Mouse (Mus musculus): Measurements from ENCODE around the gene Synpr. TPM values are rescaled to one million over a fixed set of nuclear protein-coding genes. Genes with fewer than 3 reads are reported as not detected.

The Synpr gene
- polyA plus RNA-seq, 1 experiment from 2014 or later = 5.1 TPM

GRCm38 (mm10) chr14:13267181-13267580 is 17.4 kb upstream of the Synpr start:
- no peak overlapping the region for H3K27ac ChIP-seq (replicated peaks; ENCODE audit: low read depth, low read length)
- DNase-seq (ENCODE audit: low spot score) = no peak
- H3K9ac ChIP-seq (replicated peaks; ENCODE audit: low read length) = no peak overlapping the region
- no peaks in the 10 kb centered on the region for H3K9me3 ChIP-seq (replicated peaks; ENCODE audit: control insufficient read depth, low read length)
- no peak overlapping the region for H3K4me3 ChIP-seq (ENCODE audit: low read depth, low read length)
- no peaks in the 10 kb centered on the region for H3K36me3 ChIP-seq (replicated peaks; ENCODE audit: control insufficient read depth, insufficient read depth, low read depth, low read length)
- no peaks in the 10 kb centered on the region for H3K27me3 ChIP-seq (ENCODE audit: control insufficient read depth, insufficient read depth, low read length)
- 86% methylated on average over 4 of the region's 4 CpGs for WGBS
- no peak overlapping the region for H3K4me2 ChIP-seq (ENCODE audit: low read depth, low read length)
- no peak for ATAC-seq (replicated peaks; ENCODE audit: insufficient number of reproducible peaks, low FRiP score, low TSS enrichment, low read depth)
- H3K4me1 ChIP-seq (ENCODE audit: control insufficient read depth, insufficient read depth, low read length) = no peaks in the 10 kb centered on the region

GRCm38 (mm10) chr14:13283211-13283610 is 1.4 kb upstream of the Synpr start:
- Histone ChIP-seq H3K36me3 (replicated peaks; ENCODE audit: control insufficient read depth, insufficient read depth, low read depth, low read length) (no peaks in the 10 kb centered on the region), H3K9ac (replicated peaks; ENCODE audit: low read length) (no peak overlapping the region), H3K27ac (replicated peaks; ENCODE audit: low read depth, low read length) (no peak overlapping the region), H3K27me3 (ENCODE audit: control insufficient read depth, insufficient read depth, low read length) (no peaks in the 10 kb centered on the region), H3K4me2 (ENCODE audit: low read depth, low read length) (no peak overlapping the region), H3K9me3 (replicated peaks; ENCODE audit: control insufficient read depth, low read length) (no peaks in the 10 kb centered on the region), H3K4me1 (ENCODE audit: control insufficient read depth, insufficient read depth, low read length) (no peaks in the 10 kb centered on the region; the same call in 1 of the 2 replicates), H3K4me3 (ENCODE audit: low read depth, low read length) (no peak overlapping the region)
- ATAC-seq (replicated peaks; ENCODE audit: insufficient number of reproducible peaks, low FRiP score, low TSS enrichment, low read depth) = no peak
- DNase-seq (ENCODE audit: low spot score) = no peak
- WGBS = 79% methylated on average over 4 of the region's 4 CpGs

GRCm38 (mm10) chr14:13284845-13285198 is 242 bp downstream of the Synpr start:
- Histone ChIP-seq H3K4me3 (ENCODE audit: low read depth, low read length) (peak overlapping the region; percentile 34), H3K27me3 (ENCODE audit: control insufficient read depth, insufficient read depth, low read length) (no peaks in the 10 kb centered on the region), H3K9ac (replicated peaks; ENCODE audit: low read length) (peak overlapping the region; percentile 37), H3K9me3 (replicated peaks; ENCODE audit: control insufficient read depth, low read length) (no peaks in the 10 kb centered on the region), H3K4me2 (ENCODE audit: low read depth, low read length) (peak overlapping the region; percentile 61), H3K36me3 (replicated peaks; ENCODE audit: control insufficient read depth, insufficient read depth, low read depth, low read length) (no peaks in the 10 kb centered on the region), H3K4me1 (ENCODE audit: control insufficient read depth, insufficient read depth, low read length) (no peaks in the 10 kb centered on the region; the same call in 1 of the 2 replicates), H3K27ac (replicated peaks; ENCODE audit: low read depth, low read length) (no peak overlapping the region)
- 12% methylated on average over 13 of the region's 13 CpGs for WGBS
- DNase-seq (ENCODE audit: low spot score) = no peak
- no peak for ATAC-seq (replicated peaks; ENCODE audit: insufficient number of reproducible peaks, low FRiP score, low TSS enrichment, low read depth)

- ATAC-seq (replicated peaks; ENCODE audit: insufficient number of reproducible peaks, low FRiP score, low TSS enrichment, low read depth) (no peak), DNase-seq (ENCODE audit: low spot score) (no peak)
- Histone ChIP-seq H3K36me3 (replicated peaks; ENCODE audit: control insufficient read depth, insufficient read depth, low read depth, low read length) (no peaks in the 10 kb centered on the region), H3K4me1 (ENCODE audit: control insufficient read depth, insufficient read depth, low read length) (no peaks in the 10 kb centered on the region; the same call in 1 of the 2 replicates), H3K9me3 (replicated peaks; ENCODE audit: control insufficient read depth, low read length) (no peaks in the 10 kb centered on the region), H3K4me2 (ENCODE audit: low read depth, low read length) (no peak overlapping the region), H3K9ac (replicated peaks; ENCODE audit: low read length) (no peak overlapping the region), H3K27ac (replicated peaks; ENCODE audit: low read depth, low read length) (no peak overlapping the region), H3K27me3 (ENCODE audit: control insufficient read depth, insufficient read depth, low read length) (no peaks in the 10 kb centered on the region), H3K4me3 (ENCODE audit: low read depth, low read length) (no peak overlapping the region)
- 75% methylated on average over 10 of the region's 10 CpGs for WGBS
Observed at GRCm38 (mm10) chr14:13285341-13286130, 956 bp downstream of the Synpr start.

- no peak overlapping the region for H3K4me2 ChIP-seq (ENCODE audit: low read depth, low read length)
- no peaks in the 10 kb centered on the region for H3K4me1 ChIP-seq (ENCODE audit: control insufficient read depth, insufficient read depth, low read length)
- H3K4me3 ChIP-seq (ENCODE audit: low read depth, low read length) = no peak overlapping the region
- DNase-seq (ENCODE audit: low spot score) = no peak
- no peaks in the 10 kb centered on the region for H3K36me3 ChIP-seq (replicated peaks; ENCODE audit: control insufficient read depth, insufficient read depth, low read depth, low read length)
- H3K9me3 ChIP-seq (replicated peaks; ENCODE audit: control insufficient read depth, low read length) = no peaks in the 10 kb centered on the region
- WGBS = 77% methylated on average over 3 of the region's 3 CpGs
- H3K27me3 ChIP-seq (ENCODE audit: control insufficient read depth, insufficient read depth, low read length) = no peaks in the 10 kb centered on the region
- no peak for ATAC-seq (replicated peaks; ENCODE audit: insufficient number of reproducible peaks, low FRiP score, low TSS enrichment, low read depth)
- H3K27ac ChIP-seq (replicated peaks; ENCODE audit: low read depth, low read length) = no peak overlapping the region
- no peak overlapping the region for H3K9ac ChIP-seq (replicated peaks; ENCODE audit: low read length)
Observed at GRCm38 (mm10) chr14:13294200-13294599, 9.6 kb downstream of the Synpr start.

- Histone ChIP-seq H3K36me3 (replicated peaks; ENCODE audit: control insufficient read depth, insufficient read depth, low read depth, low read length) (no peaks in the 10 kb centered on the region), H3K4me1 (ENCODE audit: control insufficient read depth, insufficient read depth, low read length) (no peaks in the 10 kb centered on the region), H3K9me3 (replicated peaks; ENCODE audit: control insufficient read depth, low read length) (no peaks in the 10 kb centered on the region), H3K4me2 (ENCODE audit: low read depth, low read length) (no peak overlapping the region), H3K9ac (replicated peaks; ENCODE audit: low read length) (no peak overlapping the region), H3K27me3 (ENCODE audit: control insufficient read depth, insufficient read depth, low read length) (no peaks in the 10 kb centered on the region), H3K27ac (replicated peaks; ENCODE audit: low read depth, low read length) (no peak overlapping the region), H3K4me3 (ENCODE audit: low read depth, low read length) (no peak overlapping the region)
- no peak for ATAC-seq (replicated peaks; ENCODE audit: insufficient number of reproducible peaks, low FRiP score, low TSS enrichment, low read depth)
- 71% methylated on average over 1 of the region's 1 CpGs for WGBS
- DNase-seq (ENCODE audit: low spot score) = no peak
Observed at GRCm38 (mm10) chr14:13314323-13314722, 29.7 kb downstream of the Synpr start.

- no peak for ATAC-seq (replicated peaks; ENCODE audit: insufficient number of reproducible peaks, low FRiP score, low TSS enrichment, low read depth)
- DNase-seq (ENCODE audit: low spot score) = no peak
- WGBS = 93% methylated on average over 2 of the region's 2 CpGs
- H3K36me3 ChIP-seq (replicated peaks; ENCODE audit: control insufficient read depth, insufficient read depth, low read depth, low read length) = no peaks in the 10 kb centered on the region
- no peak overlapping the region for H3K9ac ChIP-seq (replicated peaks; ENCODE audit: low read length)
- no peak overlapping the region for H3K4me3 ChIP-seq (ENCODE audit: low read depth, low read length)
- H3K9me3 ChIP-seq (replicated peaks; ENCODE audit: control insufficient read depth, low read length) = no peaks in the 10 kb centered on the region
- H3K4me1 ChIP-seq (ENCODE audit: control insufficient read depth, insufficient read depth, low read length) = no peaks in the 10 kb centered on the region
- H3K4me2 ChIP-seq (ENCODE audit: low read depth, low read length) = no peak overlapping the region
- H3K27ac ChIP-seq (replicated peaks; ENCODE audit: low read depth, low read length) = no peak overlapping the region
- no peaks in the 10 kb centered on the region for H3K27me3 ChIP-seq (ENCODE audit: control insufficient read depth, insufficient read depth, low read length)
Observed at GRCm38 (mm10) chr14:13328461-13328860, 43.9 kb downstream of the Synpr start.

- H3K27ac ChIP-seq (replicated peaks; ENCODE audit: low read depth, low read length) = no peak overlapping the region
- H3K36me3 ChIP-seq (replicated peaks; ENCODE audit: control insufficient read depth, insufficient read depth, low read depth, low read length) = no peaks in the 10 kb centered on the region
- H3K4me2 ChIP-seq (ENCODE audit: low read depth, low read length) = no peak overlapping the region
- H3K9me3 ChIP-seq (replicated peaks; ENCODE audit: control insufficient read depth, low read length) = no peaks in the 10 kb centered on the region
- no peaks in the 10 kb centered on the region for H3K27me3 ChIP-seq (ENCODE audit: control insufficient read depth, insufficient read depth, low read length)
- DNase-seq (ENCODE audit: low spot score) (no peak), ATAC-seq (replicated peaks; ENCODE audit: insufficient number of reproducible peaks, low FRiP score, low TSS enrichment, low read depth) (0 out of 2 replicates have a peak, but pooled peaks have one; percentile 67)
- no peaks in the 10 kb centered on the region for H3K4me1 ChIP-seq (ENCODE audit: control insufficient read depth, insufficient read depth, low read length)
- 74% methylated on average over 10 of the region's 10 CpGs for WGBS
- no peak overlapping the region for H3K4me3 ChIP-seq (ENCODE audit: low read depth, low read length)
- no peak overlapping the region for H3K9ac ChIP-seq (replicated peaks; ENCODE audit: low read length)
Observed at GRCm38 (mm10) chr14:13332497-13333306, 48.1 kb downstream of the Synpr start.
